Mouse (Mus musculus) adrenal gland, adult (tissue): ENCODE data around the gene Nfkbib.

Experiments used
- DNase-seq, 2 experiments: peaks; one replicate each; pipeline ENCODE4 v3.0.0; 2022 to 2023; ENCODE audit warnings: low spot score in 1 of 2; ENCODE audit not compliant: inconsistent age in 2 of 2

Gene Nfkbib

DNA sequence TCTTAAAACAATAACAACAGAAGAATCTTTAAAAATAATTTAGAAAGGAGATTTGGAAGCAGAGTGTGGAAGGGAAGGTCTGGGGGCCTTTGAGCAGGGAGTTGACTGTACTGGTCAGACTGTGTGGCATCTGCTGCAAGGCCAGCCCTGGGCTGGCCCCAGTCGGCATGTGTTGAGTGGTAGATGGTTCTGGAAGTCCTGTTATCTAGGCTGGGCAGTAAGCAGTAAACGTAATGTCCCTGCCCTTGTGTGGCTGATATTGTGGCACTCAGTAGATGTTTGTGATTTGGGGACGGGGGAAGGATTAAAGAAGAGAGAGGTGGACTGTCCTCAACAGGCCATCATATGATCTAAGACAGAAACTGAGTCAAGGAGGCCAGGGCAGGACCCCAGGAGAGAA, 3.0 kb upstream of the Nfkbib start:
- no peak for DNase-seq

DNA sequence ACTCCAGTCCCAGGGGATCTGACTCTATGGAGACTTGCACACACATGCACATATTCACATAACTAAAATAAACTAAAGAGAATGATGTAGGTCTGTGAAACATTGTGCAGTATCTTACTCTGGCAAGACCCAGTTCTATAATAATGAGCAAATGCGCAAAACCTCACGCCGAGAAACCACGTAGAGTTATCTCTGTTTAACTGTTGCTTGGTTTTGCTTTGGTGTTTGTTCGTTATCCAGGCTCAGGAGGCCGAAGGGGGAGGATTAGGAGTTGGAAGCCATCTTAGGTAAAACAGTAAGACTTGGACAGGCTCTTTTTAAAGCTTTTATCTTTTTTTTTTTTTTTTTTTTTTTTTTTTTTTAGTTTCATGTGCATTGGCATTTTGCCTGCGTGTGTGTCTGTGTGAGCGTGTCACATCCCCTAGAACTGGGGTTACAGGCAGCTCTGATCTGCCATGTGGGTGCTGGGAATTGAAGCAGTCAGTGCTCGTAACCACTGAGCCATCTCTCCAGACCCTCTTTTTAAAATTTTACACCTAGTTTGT, 2.2 kb upstream of the Nfkbib start:
- DNase-seq, result no peak

DNA sequence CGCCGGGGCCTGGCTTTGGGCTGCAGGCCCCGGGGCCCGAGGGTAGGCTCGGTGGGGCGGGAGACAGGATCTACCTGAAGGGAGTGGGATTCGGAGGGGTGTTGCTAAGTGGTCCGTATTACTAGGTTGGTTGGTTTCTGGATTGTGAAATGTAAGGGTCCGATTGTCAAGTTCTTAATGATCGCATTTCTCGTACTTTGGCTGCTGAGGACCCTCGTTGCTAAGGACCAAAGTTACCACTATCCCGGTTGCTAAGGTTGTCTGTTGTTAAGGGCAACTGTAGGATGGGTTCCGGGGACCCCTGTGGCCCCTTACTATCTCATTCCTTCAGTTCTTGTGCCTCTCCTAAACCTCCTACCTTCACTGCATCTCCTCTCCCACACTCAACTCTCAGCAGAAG, 402 bp downstream of the Nfkbib start:
- DNase-seq, result no peak

DNA sequence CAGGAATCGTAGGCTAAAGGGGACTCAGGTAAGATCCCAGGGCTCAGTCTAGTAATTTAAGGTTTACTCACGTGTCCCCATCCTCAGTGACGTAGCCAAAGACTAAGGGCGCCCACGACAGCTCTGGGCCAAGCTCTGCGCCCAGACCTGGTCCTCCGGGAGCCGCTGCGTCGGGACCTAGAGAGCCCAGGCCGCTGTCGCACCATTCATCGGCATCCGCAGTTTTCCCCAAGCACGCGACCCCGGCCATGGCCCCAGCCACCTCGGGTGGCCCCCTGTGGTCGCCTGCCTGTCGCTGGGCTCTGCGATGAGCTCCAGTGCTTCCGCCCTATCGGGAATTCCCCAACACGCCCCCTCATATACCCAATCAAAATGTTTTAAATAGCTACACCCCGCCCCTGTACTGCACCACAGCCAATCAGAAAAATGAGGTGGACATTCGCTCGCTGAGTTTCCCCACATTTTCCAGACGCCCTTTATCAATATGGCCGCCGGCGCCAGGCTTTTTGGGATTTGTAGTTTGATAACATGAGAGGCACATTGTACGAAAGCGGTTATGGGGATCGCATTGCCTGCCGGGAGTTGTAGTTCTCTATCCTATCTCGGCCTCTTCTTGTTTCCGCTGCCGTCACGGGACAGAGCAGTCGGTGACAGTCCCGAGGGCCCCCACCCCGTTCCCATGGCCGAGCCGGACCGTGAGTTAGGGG, 986 bp downstream of the Nfkbib start, which contains the start of gene Sirt2:
Gene Sirt2, plus strand, starts transcription at position 563 of the 707 bp plus-strand sequence.
- DNase-seq, result peak; percentile 98 to 99

DNA sequence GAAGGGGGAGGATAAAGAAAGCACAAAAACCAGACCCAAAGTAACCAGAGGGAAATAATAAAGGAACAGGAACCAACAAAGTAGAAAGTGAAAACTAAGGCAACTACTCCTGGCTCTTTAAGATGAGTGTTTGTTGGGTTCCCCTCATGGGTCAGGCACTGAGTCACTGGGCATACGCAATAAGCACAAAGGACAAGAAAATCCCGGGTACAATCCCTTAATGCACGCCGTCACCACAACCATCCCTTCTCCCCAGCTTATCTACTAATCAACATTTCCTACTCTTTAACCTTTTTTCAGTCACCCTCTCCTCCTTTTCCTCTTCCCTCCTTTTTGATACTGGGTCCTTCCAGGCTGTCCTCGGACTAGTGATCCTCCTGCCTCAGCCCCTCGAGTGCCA, 2.1 kb downstream of the Nfkbib start:
- peak in 1 of 2 experiments; percentile 67 for DNase-seq

DNA sequence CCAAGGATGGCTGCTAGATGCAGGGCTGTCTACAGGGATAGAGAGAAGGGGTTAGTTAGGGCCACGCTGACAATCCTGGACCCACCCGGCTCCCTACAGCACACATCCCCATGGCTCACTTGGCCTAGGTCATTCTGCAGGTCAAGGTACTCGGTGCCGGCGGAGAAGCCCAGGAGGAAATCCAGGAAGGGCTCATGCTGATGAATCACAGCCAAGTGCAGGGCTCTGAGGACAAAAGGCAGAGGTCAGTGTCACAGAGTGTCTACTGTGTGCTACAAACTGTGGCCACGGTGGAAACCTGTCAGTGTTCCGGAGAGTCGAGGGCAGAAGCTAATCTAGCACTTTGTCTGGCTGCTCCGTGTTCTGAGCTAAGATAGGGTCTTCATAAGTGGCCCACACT, 5.4 kb downstream of the Nfkbib start:
- DNase-seq, result peak; percentile 60 to 79

DNA sequence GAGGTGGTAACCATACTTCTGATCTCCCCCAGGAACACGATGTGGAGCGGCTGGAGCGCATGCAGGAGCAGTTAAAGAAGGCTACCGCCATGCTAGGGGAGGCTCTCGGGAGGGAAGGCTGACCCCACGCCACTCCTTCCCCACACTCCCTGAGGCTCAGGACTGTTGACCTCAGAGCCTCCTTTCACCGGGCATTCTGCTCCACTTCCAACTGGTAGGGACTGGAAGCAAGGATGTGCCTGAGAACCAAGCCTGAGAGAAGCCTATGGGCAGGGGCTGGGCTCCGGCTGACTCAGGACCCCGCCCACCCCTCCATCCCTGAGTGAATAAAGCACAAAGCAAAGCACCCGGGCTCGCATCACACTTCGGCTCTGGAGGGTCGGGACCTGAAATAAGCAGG, 8.7 kb downstream of the Nfkbib start:
- no peak for DNase-seq

DNA sequence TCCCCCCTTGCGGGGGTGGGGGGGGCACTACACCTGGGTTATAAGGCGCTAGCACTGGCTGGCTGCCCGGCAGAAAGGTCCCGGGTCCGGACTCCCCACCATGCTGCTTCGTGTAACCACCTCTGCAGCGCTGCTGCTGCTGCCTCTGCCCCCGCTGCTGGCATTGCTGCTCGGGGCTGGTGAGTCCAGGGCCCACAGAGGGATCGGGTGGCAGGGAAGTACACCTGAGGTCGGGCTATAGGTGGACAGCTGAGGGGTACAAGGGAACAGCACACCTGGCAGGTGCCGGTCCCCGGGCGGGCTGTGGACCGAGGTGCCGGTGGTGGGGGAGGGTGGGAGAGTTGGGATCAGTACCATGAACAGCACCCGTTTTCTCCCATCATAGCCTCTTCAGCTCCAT, 11.2 kb downstream of the Nfkbib start, which contains the start of gene Ccer2:
Gene Ccer2, plus strand, starts transcription at position 96 of the 400 bp plus-strand sequence.
- no peak for DNase-seq

DNA sequence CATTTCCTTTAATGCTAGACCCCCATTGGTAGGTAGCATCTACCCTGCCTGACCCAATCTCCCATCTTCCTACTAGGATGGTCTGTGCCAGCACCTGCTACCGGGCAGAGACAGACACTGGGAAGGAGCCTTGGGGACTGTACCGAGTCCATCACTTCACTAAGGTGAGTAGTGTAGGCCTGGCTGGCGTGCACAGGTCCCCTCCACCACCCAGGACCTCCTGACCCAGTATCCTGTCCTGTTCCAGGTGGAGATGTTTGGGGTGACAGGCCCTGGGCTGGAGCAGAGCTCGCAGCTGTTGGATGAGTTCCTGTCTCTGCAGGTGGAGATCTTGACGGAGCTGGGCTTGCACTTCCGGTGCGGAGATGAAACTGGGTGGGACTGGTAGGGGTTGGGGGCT, 17.4 kb downstream of the Nfkbib start:
- DNase-seq, result no peak

DNA sequence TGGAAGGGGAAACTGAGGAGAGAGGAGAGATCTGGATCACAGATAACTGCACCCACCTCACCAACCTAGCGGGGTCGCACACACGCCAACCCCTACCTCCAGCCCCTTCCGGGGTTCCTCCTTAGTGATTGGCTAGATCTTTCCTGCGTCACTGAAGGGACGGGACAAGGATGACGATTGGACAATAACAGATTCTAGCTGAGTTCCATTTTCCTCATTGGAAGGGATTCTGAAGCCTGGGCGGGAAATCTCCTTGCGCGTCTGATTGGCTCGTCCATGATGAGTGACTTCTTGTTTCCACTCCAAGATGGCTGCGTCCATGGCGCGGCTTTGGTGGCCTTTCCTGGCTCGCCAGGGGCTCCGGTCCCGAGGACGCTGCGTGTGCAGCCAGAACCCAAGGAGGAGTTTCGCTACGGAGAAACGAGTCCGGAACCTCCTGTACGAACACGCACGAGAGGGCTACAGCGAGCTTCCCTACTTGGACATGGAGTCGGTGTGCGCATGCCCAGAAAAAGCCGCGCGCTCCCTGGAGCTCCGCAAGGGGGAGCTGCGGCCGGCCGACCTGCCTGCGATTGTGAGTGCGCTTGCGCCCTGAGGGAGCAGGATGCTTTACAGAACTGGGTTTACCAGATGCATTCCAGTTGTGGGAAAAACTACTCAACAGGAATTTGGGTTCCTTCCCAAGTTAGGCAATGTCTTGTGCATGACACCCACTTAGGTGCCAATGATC, 25.4 kb downstream of the Nfkbib start, which contains the start of the genes Mrps12 and Sars2:
Gene Mrps12, minus strand, starts transcription at position 112 of the 730 bp plus-strand sequence.
Gene Sars2, plus strand, starts transcription at position 284 of the 730 bp plus-strand sequence.
- DNase-seq, result peak; percentile 96 to 99

DNA sequence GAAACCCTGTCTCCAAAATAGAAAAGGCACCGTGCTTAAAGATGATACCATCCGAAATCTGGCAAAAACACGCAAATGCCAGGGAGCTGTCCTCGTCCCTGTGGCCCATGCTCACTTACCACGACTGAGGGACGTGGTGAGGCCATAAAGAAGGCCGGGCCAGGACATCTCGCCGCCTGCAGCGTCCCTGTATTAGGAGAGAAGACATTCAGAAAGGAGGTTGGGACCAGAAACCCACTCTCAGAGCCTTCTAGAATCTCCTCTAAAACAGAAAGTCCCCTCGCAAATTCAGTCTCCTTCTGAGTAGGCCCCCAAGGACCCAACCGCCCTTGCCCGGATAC, 26.0 kb downstream of the Nfkbib start:
- DNase-seq, result no peak

DNA sequence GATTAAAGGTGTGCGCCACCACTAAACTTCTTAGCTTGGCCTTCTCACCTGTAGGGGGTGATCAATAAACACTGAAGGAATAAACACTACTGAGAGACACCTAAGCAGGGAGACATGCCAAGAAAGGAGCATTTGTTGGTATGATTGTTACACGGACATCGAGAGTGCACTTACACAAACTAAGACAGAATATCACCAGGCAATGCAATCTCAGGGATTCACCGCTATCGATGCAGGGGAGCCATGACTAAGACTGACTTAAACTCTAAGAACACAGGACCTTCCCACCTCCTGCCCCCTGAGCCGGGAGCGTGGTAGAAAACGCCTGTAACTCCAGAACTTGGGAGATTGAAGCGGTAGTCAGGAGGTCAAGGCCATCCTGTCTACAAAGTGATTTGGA, 26.4 kb downstream of the Nfkbib start:
- peak; percentile 44 to 77 for DNase-seq

DNA sequence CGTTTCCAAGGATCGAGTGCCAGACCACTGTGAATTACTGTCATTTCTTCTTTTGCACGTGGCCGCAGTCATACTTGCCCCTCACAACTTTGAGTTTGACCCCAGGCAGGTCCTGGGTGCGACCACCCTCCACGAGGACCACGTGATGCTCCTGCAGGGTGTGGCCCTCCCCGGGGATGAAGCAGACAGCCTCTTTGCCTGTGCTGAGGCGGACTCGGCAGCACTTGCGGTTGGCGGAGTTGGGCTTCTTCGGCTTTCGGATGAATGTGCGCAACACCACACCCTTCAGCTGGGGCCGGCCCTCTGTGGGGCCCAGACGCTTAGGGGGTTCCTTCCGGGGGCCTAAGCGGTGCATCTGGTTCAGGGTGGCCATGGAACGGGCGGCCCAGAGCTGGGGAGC, 27.5 kb downstream of the Nfkbib start:
- no peak for DNase-seq

DNA sequence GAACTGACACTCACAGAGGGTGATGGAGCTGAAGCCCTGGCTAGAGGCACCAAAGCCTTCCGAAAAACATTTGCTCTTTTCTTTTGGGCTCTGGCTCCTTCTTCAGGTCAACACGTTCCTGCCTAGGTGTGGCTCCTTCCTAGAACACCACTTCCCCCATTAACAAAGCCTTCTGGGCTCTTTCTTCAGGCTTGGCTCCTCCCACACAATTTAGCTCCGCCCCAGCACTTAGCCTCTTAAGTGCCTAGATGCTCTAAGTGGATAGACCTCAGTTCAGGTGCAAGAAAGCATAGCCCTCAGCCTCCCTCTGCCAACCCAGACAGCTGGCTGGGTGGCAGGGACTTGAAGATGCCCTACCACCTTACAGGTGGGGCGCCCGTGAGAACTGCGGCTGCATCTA, 31.6 kb downstream of the Nfkbib start:
- no peak for DNase-seq

DNA sequence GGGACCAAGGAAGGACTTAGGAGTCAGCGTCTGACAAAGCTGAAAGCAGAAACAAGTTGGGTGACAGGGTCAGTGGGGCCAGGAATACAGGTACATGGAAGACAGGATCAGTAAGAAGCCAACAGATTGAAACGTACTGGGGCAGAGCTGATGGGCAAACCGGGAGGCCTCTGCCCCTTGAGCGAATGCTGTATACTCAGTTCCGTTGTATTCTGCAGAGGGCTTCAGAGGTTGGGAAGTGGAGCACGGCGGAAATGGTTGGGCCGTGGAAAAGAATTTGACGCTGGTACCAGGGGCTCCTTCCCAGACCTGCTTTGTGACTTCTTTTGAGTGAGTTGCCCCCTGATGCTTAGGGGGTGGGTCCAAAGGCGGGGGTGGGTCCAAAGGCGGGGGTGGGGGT, 34.1 kb downstream of the Nfkbib start:
- no peak for DNase-seq

DNA sequence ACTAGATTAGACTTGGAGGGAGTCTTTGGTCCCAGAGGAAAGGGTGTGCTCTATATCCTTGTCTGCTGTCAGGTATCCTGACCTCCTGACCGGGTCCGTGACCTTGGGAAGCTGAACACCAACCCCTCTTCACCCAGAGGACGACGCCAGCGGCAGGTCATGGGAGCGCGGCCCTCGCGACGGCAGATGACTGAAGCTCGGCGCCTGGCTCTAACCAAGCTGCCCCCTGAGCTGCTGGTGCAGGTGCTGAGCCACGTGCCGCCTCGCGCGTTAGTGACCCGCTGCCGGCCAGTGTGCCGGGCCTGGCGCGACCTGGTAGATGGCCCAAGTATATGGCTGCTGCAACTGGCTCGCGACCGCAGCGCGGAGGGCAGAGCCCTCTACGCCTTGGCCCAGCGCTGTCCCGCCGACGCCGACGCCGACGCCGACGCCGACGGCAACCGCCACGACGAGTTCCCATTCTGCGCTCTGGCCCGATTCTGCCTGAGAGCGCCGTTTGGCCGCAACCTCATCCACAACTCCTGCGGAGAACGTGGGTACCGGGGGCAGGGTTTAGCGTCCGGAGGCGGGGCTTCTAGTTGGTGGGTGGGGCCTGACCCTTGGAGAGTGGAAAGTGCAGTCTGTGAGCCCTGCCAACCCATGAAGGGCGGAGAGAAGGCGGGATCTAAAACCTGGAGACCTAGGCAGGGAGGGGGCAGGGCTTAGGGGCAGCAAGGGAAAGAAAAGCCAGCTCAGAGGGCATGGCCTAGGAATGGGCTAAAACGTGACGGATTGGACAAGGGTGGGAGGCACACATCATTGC, 34.8 kb downstream of the Nfkbib start:
- DNase-seq, result peak; percentile 87 to 94

DNA sequence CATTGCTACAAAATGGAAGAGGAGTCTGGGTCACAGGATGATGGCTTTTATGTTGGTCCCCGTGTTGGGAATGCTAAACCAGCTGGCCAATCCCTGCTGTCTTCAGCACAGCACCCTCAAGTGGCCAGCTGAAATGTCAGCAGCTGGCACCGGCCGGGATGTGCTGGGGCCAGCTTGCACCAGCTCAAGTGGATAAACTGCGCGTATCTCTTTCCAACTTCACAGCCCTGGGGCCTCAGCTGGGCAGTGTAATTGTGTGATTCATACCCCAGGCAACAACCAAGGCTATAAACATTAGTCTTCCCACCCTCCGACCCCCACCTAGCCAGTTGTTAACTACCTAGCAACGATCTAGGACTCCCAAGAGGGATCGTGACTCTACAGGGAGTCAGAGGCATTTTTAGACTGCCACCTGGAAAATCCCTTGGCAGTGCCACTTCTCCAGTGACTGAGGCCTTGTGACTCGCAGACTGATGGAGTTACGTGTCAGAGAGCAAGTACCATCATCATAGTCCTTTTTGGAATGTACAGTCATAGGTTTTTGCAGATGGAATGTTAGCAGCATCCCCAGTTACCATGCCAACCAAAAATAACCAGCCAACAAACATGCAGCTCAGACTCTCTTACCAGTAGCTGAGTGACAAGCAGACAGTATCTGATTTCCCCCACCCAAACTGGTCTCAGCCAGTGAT, 39.5 kb downstream of the Nfkbib start:
- peak in 1 of 2 experiments; percentile 57 for DNase-seq

DNA sequence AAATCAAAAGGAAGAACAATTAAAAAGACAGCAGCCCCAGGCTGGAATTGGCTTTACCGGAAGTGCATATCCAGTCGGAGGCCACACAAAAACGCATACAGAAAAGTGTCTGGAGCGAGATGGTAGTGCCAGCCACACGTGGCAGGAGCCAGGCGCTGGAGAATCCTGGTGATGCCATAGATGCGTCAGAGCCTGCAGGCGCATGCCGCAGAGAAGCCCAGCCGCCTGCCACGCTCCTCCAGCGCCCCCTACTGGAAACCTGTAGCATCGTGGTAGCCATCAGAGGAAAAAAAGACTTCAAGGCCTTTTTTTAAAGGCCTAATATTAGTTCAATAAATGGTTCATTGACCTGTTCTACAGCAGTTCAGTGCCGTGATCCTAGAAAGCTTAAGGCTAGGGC, 40.7 kb downstream of the Nfkbib start:
- DNase-seq, result peak; percentile 88 to 92

DNA sequence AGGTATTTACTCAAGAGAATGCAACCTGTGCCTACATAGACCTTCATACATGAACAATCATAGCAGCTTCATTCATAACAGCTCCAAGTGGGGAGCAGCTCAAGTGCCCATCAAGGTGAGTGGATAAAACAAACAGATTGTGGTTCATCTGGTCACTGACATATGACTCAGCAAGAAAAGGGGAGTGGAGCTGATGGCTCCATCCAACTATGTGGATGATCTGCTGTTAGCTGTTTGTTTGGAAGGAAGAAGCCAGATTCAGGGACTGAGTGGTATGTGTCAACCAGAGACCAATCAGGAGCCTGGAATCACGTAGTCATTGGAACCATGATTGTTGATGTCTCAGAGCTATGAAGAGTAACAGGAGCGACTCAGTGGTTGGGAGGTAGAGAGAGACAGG, 42.7 kb downstream of the Nfkbib start:
- no peak for DNase-seq

DNA sequence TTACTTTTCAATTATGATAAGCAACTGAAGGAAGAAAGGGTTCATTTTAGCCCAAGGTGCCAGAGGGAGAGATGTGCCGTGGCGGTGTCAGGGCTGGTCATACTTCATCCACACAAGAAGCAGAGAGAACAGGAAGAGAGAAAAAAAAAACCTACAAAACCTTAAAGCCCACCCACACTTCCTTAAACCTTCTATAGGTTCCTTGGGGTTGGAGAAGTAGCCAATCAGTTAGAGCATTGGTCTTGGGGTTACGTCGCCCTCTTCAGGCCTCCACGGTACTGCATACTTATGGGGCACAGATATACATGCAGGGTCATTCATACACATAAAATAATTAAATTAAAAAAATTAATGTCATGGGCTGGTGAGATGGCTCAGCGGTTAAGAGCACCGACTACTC, 45.2 kb downstream of the Nfkbib start:
- no peak for DNase-seq
